ENCODE assay signal across 23 mouse cellular contexts in genomic region chr10:84109680-84110371, GRCm38 (mm10).
DNase-seq lines count a peak whose midpoint lies in the region; ATAC-seq and TF ChIP-seq lines count a peak whose summit lies in the region.
"Had no signal": no experiment of that assay in that cellular context is flagged by ENCODE, and none has a peak within 500 bp of the region (broad histone marks: within the 10 kb centered on the region; RNA-seq: fewer than 3 reads in every experiment).

No protein-coding gene starts in this region.

- H3K9me3 ChIP-seq in limb, embryonic 12.5 days: no peaks in the 10 kb centered on the region
- no peaks in the 10 kb centered on the region for H3K9me3 ChIP-seq in limb, embryonic 10.5 days (replicated peaks)
- no peaks in the 10 kb centered on the region for H3K9me3 ChIP-seq in neural tube, embryonic 15.5 days (replicated peaks)
- no peaks in the 10 kb centered on the region for H3K9me3 ChIP-seq in hindbrain, embryonic 10.5 days
- H3K9me3 ChIP-seq: forebrain, embryonic 10.5 days; heart, embryonic 15.5 days; kidney, embryonic 15.5 days; stomach, embryonic 15.5 days had no signal

- H3K9ac ChIP-seq in limb, embryonic 12.5 days (replicated peaks): no peak overlapping the region
- H3K9ac ChIP-seq in neural tube, embryonic 15.5 days (replicated peaks): no peak overlapping the region
- H3K9ac ChIP-seq: heart, embryonic 15.5 days; kidney, embryonic 15.5 days; stomach, embryonic 15.5 days had no signal

- peak overlapping the region; percentile 19; the same call in 1 of the 2 replicates for H3K27ac ChIP-seq in limb, embryonic 12.5 days
- no peak overlapping the region for H3K27ac ChIP-seq in limb, embryonic 10.5 days
- peak overlapping the region; percentile 43 for H3K27ac ChIP-seq in bone marrow macrophage, adult 2 months (ENCODE audit: insufficient read depth, low read depth, low read length)
- H3K27ac ChIP-seq in neural tube, embryonic 15.5 days (replicated peaks): no peak overlapping the region
- H3K27ac ChIP-seq in hindbrain, embryonic 10.5 days: no peak overlapping the region
- H3K27ac ChIP-seq: forebrain, embryonic 10.5 days; heart, adult 2 months; heart, embryonic 15.5 days; kidney, embryonic 15.5 days; left cerebral cortex, adult 2 months; stomach, embryonic 15.5 days had no signal

- H3K27me3 ChIP-seq in limb, embryonic 12.5 days: no peaks in the 10 kb centered on the region
- no peaks in the 10 kb centered on the region for H3K27me3 ChIP-seq in limb, embryonic 10.5 days (ENCODE audit: low read depth, poor library complexity, severe bottlenecking)
- H3K27me3 ChIP-seq in neural tube, embryonic 15.5 days (replicated peaks): no peaks in the 10 kb centered on the region
- H3K27me3 ChIP-seq in hindbrain, embryonic 10.5 days (ENCODE audit: insufficient read depth, poor library complexity, severe bottlenecking): no peaks in the 10 kb centered on the region; the same call in 1 of the 2 replicates
- H3K27me3 ChIP-seq: heart, embryonic 15.5 days; kidney, embryonic 15.5 days; Patski; stomach, embryonic 15.5 days had no signal

- no peaks in the 10 kb centered on the region for H3K36me3 ChIP-seq in limb, embryonic 12.5 days
- no peaks in the 10 kb centered on the region for H3K36me3 ChIP-seq in limb, embryonic 10.5 days
- no peaks in the 10 kb centered on the region for H3K36me3 ChIP-seq in neural tube, embryonic 15.5 days
- H3K36me3 ChIP-seq in hindbrain, embryonic 10.5 days: no peaks in the 10 kb centered on the region
- H3K36me3 ChIP-seq: forebrain, embryonic 10.5 days; heart, embryonic 15.5 days; kidney, embryonic 15.5 days; stomach, embryonic 15.5 days had no signal

- peaks cover 15% of the 10 kb centered on the region for H3K4me1 ChIP-seq in limb, embryonic 12.5 days (replicated peaks)
- H3K4me1 ChIP-seq in limb, embryonic 10.5 days: peaks cover 19% of the 10 kb centered on the region
- H3K4me1 ChIP-seq in bone marrow macrophage, adult 2 months (ENCODE audit: control insufficient read depth, insufficient read depth, low read length): peaks cover 19% of the 10 kb centered on the region
- H3K4me1 ChIP-seq in neural tube, embryonic 15.5 days: peaks cover 5% of the 10 kb centered on the region; the same call in 1 of the 2 replicates
- H3K4me1 ChIP-seq in hindbrain, embryonic 10.5 days (replicated peaks): peaks cover 18% of the 10 kb centered on the region
- H3K4me1 ChIP-seq: heart, embryonic 15.5 days; kidney, embryonic 15.5 days; stomach, embryonic 15.5 days had no signal

- no peak overlapping the region for H3K4me3 ChIP-seq in limb, embryonic 12.5 days (replicated peaks)
- H3K4me3 ChIP-seq in limb, embryonic 10.5 days: no peak overlapping the region
- no peak overlapping the region for H3K4me3 ChIP-seq in bone marrow macrophage, adult 2 months (ENCODE audit: insufficient read depth, low read length)
- H3K4me3 ChIP-seq in neural tube, embryonic 15.5 days (replicated peaks): no peak overlapping the region
- H3K4me3 ChIP-seq in hindbrain, embryonic 10.5 days: no peak overlapping the region
- H3K4me3 ChIP-seq: forebrain, embryonic 10.5 days; heart, adult 2 months; heart, embryonic 15.5 days; kidney, embryonic 15.5 days; left cerebral cortex, adult 2 months; stomach, embryonic 15.5 days had no signal

- no peak for DNase-seq in limb, embryonic 10.5 days (ENCODE audit: low spot score)
- peak; percentile 76 for DNase-seq in A20 (ENCODE audit: low read depth, low spot score)
- DNase-seq in hindbrain, embryonic 10.5 days (ENCODE audit: low spot score): no peak
- DNase-seq: adrenal gland, adult 8-10 months; cerebellum, adult 11 months; cerebellum, postnatal 10 days; embryo, embryonic 11 days; gastrocnemius, postnatal 10 days; heart, adult 2 months; kidney, postnatal 4 days; layer of hippocampus, adult 9-11 months; lung, postnatal 10 days had no signal

- ATAC-seq in limb, embryonic 12.5 days (ENCODE audit: insufficient number of reproducible peaks, insufficient read depth, low FRiP score, low TSS enrichment, low read depth): no peak
- peak; percentile 73 for ATAC-seq in megakaryocyte progenitor cell, adult 5-6 weeks (replicated peaks; ENCODE audit: poor library complexity)
- no peak for ATAC-seq in neural tube, embryonic 15.5 days (ENCODE audit: low FRiP score)
- ATAC-seq: midbrain, embryonic 16.5 days; Patski had no signal

- 65% methylated on average over 7 of the region's 7 CpGs for WGBS in limb, embryonic 12.5 days
- WGBS in limb, embryonic 10.5 days: 69% methylated on average over 7 of the region's 7 CpGs
- 79% methylated on average over 7 of the region's 7 CpGs for WGBS in neural tube, embryonic 15.5 days
- 68% methylated on average over 7 of the region's 7 CpGs for WGBS in hindbrain, embryonic 10.5 days

- no peak for TF ChIP-seq POLR2A in bone marrow macrophage, adult 2 months (IDR thresholded peaks at IDR 0.05; ENCODE audit: borderline replicate concordance, low read depth, low read length)

- no peak for TF ChIP-seq CTCF in bone marrow macrophage, adult 2 months (IDR thresholded peaks at IDR 0.05; ENCODE audit: low read depth, low read length)

- no peak overlapping the region for H3K4me2 ChIP-seq in limb, embryonic 12.5 days
- no peak overlapping the region for H3K4me2 ChIP-seq in neural tube, embryonic 15.5 days
- H3K4me2 ChIP-seq: heart, embryonic 15.5 days; kidney, embryonic 15.5 days; stomach, embryonic 15.5 days had no signal

Comparison
In these comparisons a context has a peak if more than half of its experiments do, and no peak if none do; other contexts are left out.
1. H3K27ac ChIP-seq: peak in limb, embryonic 12.5 days (single experiment) and bone marrow macrophage, adult 2 months (single experiment); none in limb, embryonic 10.5 days (single experiment), neural tube, embryonic 15.5 days (single experiment) and hindbrain, embryonic 10.5 days (single experiment).